Mouse (Mus musculus): ENCODE data around the gene Nf1.

GRCm38 (mm10) chr11:79573836-79574235 is 234.3 kb downstream of the Nf1 start:
- TF ChIP-seq CTCF (IDR thresholded peaks at IDR 0.05; ENCODE audit: low read depth, low read length) (no peak), GATA1 (IDR thresholded peaks at IDR 0.05; ENCODE audit: borderline replicate concordance, low read length) (no peak)

Measured in G1E (cell line).